Comparison of ENCODE assay signal across 19 mouse cellular contexts in the genomic region with DNA sequence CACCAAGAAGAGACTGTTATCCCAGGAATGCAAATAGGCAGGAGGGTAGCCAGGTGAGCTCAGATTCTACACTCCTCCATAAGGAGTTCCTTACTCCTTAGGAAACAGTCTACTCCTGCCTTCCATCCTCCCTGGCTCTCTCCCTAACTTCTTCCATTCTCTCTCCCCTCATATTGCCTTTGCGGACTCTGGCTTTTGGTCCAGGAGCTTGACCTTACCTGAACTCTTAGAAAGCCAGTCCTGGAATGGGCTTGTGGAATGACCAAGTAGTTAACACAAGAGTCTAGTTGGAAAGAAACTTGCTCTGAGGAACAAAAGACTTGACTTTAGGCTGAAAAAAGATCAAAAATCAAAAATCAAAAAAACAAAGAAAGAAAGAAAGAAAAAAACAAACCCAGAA. TPM values are rescaled to one million over a fixed set of nuclear protein-coding genes. Genes with fewer than 3 reads are reported as not detected.
"Had no signal": no experiment of that assay in that cellular context is flagged by ENCODE, and none has a peak within 500 bp of the region (broad histone marks: within the 10 kb centered on the region; RNA-seq: fewer than 3 reads in every experiment).

No protein-coding gene starts in this region.

- DNase-seq: lung, embryonic 14.5 days; lung, postnatal 10 days; lung, postnatal 4 days; midbrain, embryonic 14.5 days; retina, postnatal 1 day; right cerebral cortex, adult 18-20 months; right cerebral cortex, postnatal 25 days; right cerebral cortex, postnatal 4 days; spleen, adult 18-20 months; thymus, adult 18-20 months; thymus, postnatal 14 days; thymus, postnatal 36 days had no signal

- H3K9me3 ChIP-seq: midbrain, embryonic 10.5 days; midbrain, embryonic 12.5 days; neural tube, embryonic 13.5 days; neural tube, embryonic 15.5 days had no signal

- H3K27ac ChIP-seq: midbrain, embryonic 10.5 days; midbrain, embryonic 12.5 days; neural tube, embryonic 13.5 days; neural tube, embryonic 15.5 days had no signal

- H3K4me3 ChIP-seq: midbrain, embryonic 10.5 days; midbrain, embryonic 12.5 days; myocyte; neural tube, embryonic 13.5 days; neural tube, embryonic 15.5 days had no signal

- H3K9ac ChIP-seq: lung, embryonic 14.5 days; midbrain, embryonic 12.5 days; neural tube, embryonic 13.5 days; neural tube, embryonic 15.5 days had no signal

- ATAC-seq: midbrain, embryonic 16.5 days had no signal

- H3K36me3 ChIP-seq: midbrain, embryonic 10.5 days; midbrain, embryonic 12.5 days; neural tube, embryonic 13.5 days; neural tube, embryonic 15.5 days had no signal

- H3K4me2 ChIP-seq: lung, embryonic 14.5 days; midbrain, embryonic 12.5 days; neural tube, embryonic 13.5 days; neural tube, embryonic 15.5 days had no signal

- H3K4me1 ChIP-seq: midbrain, embryonic 10.5 days; midbrain, embryonic 12.5 days; neural tube, embryonic 13.5 days; neural tube, embryonic 15.5 days had no signal

- H3K27me3 ChIP-seq: midbrain, embryonic 12.5 days; neural tube, embryonic 13.5 days; neural tube, embryonic 15.5 days had no signal

RNA-seq across cellular contexts. Expression of a gene that starts 48.3 kb away (rescaled TPM):
- polyA plus RNA-seq: lung, embryonic 14.5 days; neural tube, embryonic 11.5 days had no signal
